Mouse (Mus musculus): ENCODE results near the gene Hacd4.

DNA sequence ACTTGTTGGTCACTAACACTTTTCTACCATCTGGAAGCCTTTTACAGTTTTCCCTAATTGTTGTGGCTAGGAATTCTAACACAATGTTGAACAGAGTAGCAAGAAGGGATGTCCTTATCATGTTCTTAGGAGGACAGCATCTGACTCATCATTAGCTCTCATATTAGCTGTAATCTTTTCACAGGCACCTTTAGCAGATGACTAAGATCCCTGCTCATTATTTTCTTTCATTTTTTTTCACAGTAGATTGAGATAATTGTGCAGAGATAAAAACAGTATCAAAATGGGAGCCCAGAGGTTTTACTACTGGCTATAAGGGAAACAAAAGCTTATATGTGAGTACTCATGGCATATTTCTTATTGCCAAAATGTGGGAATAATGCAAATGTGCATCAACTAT, 14.2 kb downstream of the Hacd4 start:
- TF ChIP-seq POLR2A (IDR thresholded peaks at IDR 0.05; ENCODE audit: borderline replicate concordance, insufficient read depth, low read length) = no peak
- no peak for TF ChIP-seq CTCF (IDR thresholded peaks at IDR 0.05; ENCODE audit: borderline replicate concordance, insufficient read depth, low read depth, low read length)
